Mouse (Mus musculus) embryo, embryonic 11 days (tissue): Measurements from ENCODE around the gene Vmn2r121.

Experiments
- DNase-seq: peaks from one replicate; pipeline ENCODE4 v3.0.0-alpha.2; 2015

The Vmn2r121 gene

DNA sequence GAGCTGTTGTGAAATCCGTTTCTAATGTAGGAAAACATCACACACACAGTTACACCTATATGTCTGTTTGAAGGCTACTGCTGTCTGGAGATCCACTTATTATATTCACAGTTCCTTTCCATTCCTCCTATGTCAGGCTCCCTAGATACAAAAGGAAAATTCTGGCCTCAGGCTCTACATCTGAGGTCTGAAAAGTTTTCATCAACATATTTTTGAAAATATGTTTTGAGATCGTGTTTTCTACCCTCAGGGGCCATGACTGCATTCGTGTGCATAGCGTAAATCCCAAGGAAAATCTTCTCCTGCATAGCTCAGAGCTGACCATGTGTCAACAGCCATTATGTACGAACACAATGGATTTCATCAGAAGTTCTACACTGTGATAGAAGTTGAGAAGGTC lies at the start of gene Vmn2r121:
Vmn2r121 (minus strand) TSS at position 101 of the 400 bp plus-strand sequence.
- no peak for DNase-seq
